Mouse (Mus musculus) embryonic facial prominence, embryonic 13.5 days (tissue): ENCODE data around the gene Rprd2. TPM values are rescaled to one million over a fixed set of nuclear protein-coding genes. Genes with fewer than 3 reads are reported as not detected.

ENCODE experiments used
- ATAC-seq: fragments of 200-750 bp; cut with Nextera tagmentation; 2 replicates; pipeline ENCODE4 v1.8.0; 2017; ENCODE audit warnings: low read depth; ENCODE audit not compliant: insufficient number of reproducible peaks, insufficient read depth, low FRiP score, low TSS enrichment
- H3K27ac ChIP-seq: fragments of 300-500 bp; sonication (generic); 2 replicates; pipeline ENCODE4 v1.5.1; 2015; ENCODE audit warnings: moderate library complexity, mild to moderate bottlenecking, inconsistent platforms
- H3K27me3 ChIP-seq: fragments of 300-500 bp; sonication (generic); 2 replicates; pipeline ENCODE4 v1.6.1; 2015; ENCODE audit warnings: mild to moderate bottlenecking, inconsistent platforms
- H3K36me3 ChIP-seq: fragments of 300-500 bp; sonication (generic); 2 replicates; pipeline ENCODE4 v1.6.1; 2015; ENCODE audit warnings: mild to moderate bottlenecking, inconsistent platforms
- H3K4me1 ChIP-seq: fragments of 300-500 bp; sonication (generic); 2 replicates; pipeline ENCODE4 v1.6.1; 2015; ENCODE audit warnings: inconsistent platforms
- H3K4me2 ChIP-seq: fragments of 300-500 bp; sonication (generic); 2 replicates; pipeline ENCODE4 v1.6.1; 2015; ENCODE audit warnings: moderate library complexity, mild to moderate bottlenecking, inconsistent platforms
- H3K4me3 ChIP-seq: fragments of 300-500 bp; sonication (generic); 2 replicates; pipeline ENCODE4 v1.5.1; 2015; ENCODE audit warnings: mild to moderate bottlenecking, inconsistent platforms
- H3K9ac ChIP-seq: fragments of 300-500 bp; sonication (generic); 2 replicates; pipeline ENCODE4 v1.6.1; 2015; ENCODE audit warnings: mild to moderate bottlenecking, inconsistent platforms
- H3K9me3 ChIP-seq: fragments of 300-500 bp; sonication (generic); 2 replicates; pipeline ENCODE4 v1.6.1; 2016; ENCODE audit warnings: inconsistent platforms
- WGBS: fragments of 180-500 bp; shearing (Covaris S2); methylation state at CpG from one replicate; pipeline ENCODE4 v1.1.7; 2015; ENCODE audit warnings: mixed read lengths; 5-methylcytosine and 5-hydroxymethylcytosine counted together
- polyA plus RNA-seq: library from polyadenylated mRNA; unstranded; fragments of >200 nt; fragmentation: Nextera tagmentation; extraction: Ambion mirVana; gene quantifications from 2 replicates; pipeline ENCODE4 v1.2.1, GENCODE M21; 2015

The Rprd2 gene
- polyA plus RNA-seq, 1 experiment from 2014 or later = 25.4 TPM

DNA sequence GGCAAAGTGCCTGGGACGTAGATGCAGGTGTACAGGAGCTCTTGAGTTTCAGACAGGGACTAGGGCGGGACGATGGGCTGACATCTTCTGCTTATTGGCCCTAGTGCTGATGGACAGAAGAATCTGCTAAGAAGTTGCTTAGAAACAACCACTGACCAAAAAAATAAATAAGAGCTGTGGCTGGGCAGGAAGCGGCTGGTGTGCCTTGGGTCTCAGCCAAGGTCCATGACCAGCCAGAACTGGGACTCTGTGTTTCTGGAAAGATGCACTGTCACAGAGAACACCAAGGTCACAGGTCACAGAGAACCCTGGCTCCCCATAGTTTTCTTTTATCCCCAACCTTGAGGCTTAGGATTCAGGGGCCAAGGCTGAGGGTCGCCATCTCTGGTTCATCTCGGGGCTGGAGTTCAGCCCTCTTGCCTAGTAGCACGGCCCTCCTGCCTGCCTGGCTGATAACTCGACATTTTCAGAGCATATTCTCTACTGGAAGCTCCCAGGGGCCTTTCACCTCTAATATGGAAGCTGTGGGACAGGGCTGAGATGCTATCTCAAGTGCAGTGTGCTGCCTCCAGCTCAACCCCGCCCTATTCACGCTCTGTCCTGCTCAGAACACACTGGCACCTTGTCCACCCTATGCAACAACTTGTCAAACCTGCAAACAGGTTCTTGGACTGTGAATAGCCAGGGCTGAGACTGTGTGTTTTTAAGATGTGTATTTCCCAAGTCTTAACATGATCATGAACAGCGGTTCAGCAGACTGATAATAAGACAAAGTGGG lies 85.7 kb downstream of the Rprd2 start:
- 0 out of 2 replicates have a peak, but pooled peaks cover 3% of the 10 kb centered on the region for H3K4me1 ChIP-seq
- no peak for ATAC-seq
- H3K9me3 ChIP-seq = no peaks in the 10 kb centered on the region
- no peak overlapping the region for H3K4me2 ChIP-seq
- 84% methylated on average over 11 of the region's 11 CpGs for WGBS
- no peak overlapping the region for H3K9ac ChIP-seq
- H3K27me3 ChIP-seq = no peaks in the 10 kb centered on the region
- H3K36me3 ChIP-seq = peaks cover 20% of the 10 kb centered on the region
- H3K27ac ChIP-seq = no peak overlapping the region
- no peak overlapping the region for H3K4me3 ChIP-seq

DNA sequence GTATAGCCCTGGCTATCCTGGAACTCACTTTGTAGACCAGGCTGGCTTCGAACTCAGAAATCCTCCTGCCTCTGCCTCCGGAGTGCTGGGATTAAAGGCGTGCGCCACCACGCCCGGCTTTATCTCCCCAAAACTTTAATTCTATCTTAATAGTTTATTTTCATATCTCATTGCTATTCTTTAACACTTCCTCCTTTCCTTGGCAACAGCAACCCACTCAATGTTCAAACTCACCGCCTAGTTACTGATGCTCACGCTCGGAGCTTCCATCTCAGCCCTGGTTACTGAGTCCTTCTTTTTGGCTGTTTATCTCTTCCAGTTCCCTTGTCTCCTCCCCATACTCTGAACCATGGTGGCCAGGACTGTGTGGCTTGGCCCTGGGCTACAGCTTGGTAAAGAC lies 86.4 kb downstream of the Rprd2 start:
- Histone ChIP-seq H3K36me3 (peaks cover 20% of the 10 kb centered on the region), H3K9me3 (no peaks in the 10 kb centered on the region), H3K27me3 (no peaks in the 10 kb centered on the region), H3K9ac (no peak overlapping the region), H3K4me2 (no peak overlapping the region), H3K27ac (no peak overlapping the region), H3K4me1 (0 out of 2 replicates have a peak, but pooled peaks cover 3% of the 10 kb centered on the region), H3K4me3 (no peak overlapping the region)
- no peak for ATAC-seq
- 95% methylated on average over 9 of the region's 9 CpGs for WGBS

DNA sequence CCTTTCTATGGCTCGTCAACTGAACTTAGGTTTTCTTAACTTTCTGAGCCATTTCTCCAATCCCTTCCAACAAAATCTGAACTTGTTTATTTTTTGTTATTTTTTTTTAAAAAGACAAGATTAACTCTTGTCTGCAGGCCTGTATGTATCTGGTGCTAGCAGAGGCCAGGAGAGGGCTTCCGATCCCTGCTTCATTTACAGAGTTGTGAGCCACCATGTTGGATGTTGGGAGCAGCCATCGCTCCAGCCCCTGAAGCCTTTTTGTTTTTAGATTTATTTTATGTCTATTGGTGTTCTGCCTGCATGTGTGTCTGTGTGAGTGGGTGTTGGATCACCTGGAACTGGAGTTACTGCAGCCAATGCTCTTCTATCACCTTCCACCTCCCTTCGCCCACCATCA lies 86.9 kb downstream of the Rprd2 start:
- no peaks in the 10 kb centered on the region for H3K9me3 ChIP-seq
- no peak for ATAC-seq
- H3K9ac ChIP-seq = no peak overlapping the region
- H3K36me3 ChIP-seq = peaks cover 20% of the 10 kb centered on the region
- H3K4me2 ChIP-seq = no peak overlapping the region
- 0 out of 2 replicates have a peak, but pooled peaks cover 3% of the 10 kb centered on the region for H3K4me1 ChIP-seq
- no peak overlapping the region for H3K27ac ChIP-seq
- no peaks in the 10 kb centered on the region for H3K27me3 ChIP-seq
- WGBS = 69% methylated on average over 4 of the region's 4 CpGs
- H3K4me3 ChIP-seq = no peak overlapping the region

DNA sequence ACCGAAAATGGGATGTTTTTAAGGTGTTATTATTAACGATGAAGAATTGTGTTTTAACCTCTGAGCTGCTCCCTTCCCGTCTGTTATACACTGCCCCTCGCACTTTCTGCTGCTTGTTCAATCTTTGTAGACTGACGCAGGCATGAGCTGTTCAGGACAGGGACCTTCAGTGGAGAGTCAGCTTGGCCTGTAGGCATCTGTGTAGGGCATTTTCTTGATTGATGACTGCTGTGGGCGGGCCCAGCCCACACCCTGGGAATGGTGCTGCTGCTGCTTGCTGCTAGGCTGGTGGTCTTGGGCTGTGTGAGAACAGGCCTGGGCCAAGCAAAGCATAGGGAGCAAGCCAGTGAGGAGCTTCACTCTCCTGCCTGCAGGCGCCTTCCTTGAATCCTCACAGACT lies 88.2 kb downstream of the Rprd2 start:
- no peak overlapping the region for H3K4me3 ChIP-seq
- H3K36me3 ChIP-seq = peaks cover 11% of the 10 kb centered on the region
- H3K27me3 ChIP-seq = no peaks in the 10 kb centered on the region
- no peak overlapping the region for H3K9ac ChIP-seq
- no peak overlapping the region for H3K27ac ChIP-seq
- H3K4me2 ChIP-seq = no peak overlapping the region
- 83% methylated on average over 7 of the region's 7 CpGs for WGBS
- 0 out of 2 replicates have a peak, but pooled peaks cover 3% of the 10 kb centered on the region for H3K4me1 ChIP-seq
- H3K9me3 ChIP-seq = no peaks in the 10 kb centered on the region
- ATAC-seq = no peak

DNA sequence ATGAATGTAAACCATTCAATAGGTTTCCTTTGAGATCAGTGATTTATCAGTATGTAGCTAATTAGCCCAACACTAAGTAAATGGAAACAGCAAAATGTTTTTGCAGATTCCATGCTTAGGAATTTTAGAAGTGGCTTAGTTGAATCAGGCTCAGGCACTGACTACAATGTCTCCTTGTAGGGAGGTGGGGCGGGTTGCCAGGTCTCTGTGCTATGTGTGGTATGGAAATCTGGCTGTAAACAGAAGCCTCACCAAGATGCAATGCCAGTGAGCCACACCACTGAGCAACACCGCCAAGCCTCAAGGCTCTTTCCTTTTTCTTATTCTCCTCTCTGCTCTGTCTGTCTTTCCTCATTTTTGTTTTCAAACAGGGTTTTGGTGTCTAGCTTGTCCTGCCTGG lies 89.8 kb downstream of the Rprd2 start:
- WGBS = 81% methylated on average over 2 of the region's 2 CpGs
- no peaks in the 10 kb centered on the region for H3K9me3 ChIP-seq
- no peak overlapping the region for H3K9ac ChIP-seq
- no peak overlapping the region for H3K27ac ChIP-seq
- H3K36me3 ChIP-seq = peaks cover 2% of the 10 kb centered on the region; the same call in 1 of the 2 replicates
- H3K4me3 ChIP-seq = no peak overlapping the region
- no peak for ATAC-seq
- H3K4me1 ChIP-seq = no peaks in the 10 kb centered on the region
- H3K4me2 ChIP-seq = no peak overlapping the region
- no peaks in the 10 kb centered on the region for H3K27me3 ChIP-seq

DNA sequence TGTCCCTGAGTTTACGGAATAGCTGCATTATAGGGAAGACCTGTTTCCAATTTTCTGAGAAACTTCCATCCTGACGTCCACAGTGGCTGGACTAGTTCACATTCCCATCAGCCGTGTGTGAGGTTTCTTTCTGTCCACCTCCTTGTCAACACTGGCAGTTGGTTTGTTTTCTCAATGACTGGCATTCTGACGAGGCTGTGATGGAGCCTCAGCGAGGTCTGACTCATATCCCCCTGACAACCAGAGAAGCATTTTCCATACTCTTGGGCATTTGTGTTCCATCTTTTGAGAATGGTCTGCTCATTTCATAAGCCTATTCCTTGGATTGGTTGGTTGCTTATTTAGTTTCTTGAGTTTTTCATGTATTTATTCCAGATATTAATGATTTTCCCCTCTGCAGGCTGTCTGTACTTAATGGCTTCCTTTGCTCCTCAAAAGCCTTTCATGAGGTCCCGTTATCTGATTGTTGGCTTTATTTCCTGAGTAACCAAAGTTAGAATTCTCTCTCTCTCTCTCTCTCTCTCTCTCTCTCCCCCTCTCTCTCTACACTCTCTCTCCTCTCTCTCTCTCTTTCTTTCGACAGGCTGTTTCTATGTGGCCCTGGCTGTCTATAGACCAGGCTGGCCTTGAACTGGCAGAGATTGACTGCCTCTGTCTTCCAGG lies 91.8 kb downstream of the Rprd2 start:
- Histone ChIP-seq H3K27ac (no peak overlapping the region), H3K4me2 (no peak overlapping the region), H3K9me3 (no peaks in the 10 kb centered on the region), H3K27me3 (no peaks in the 10 kb centered on the region), H3K4me1 (no peaks in the 10 kb centered on the region), H3K9ac (no peak overlapping the region), H3K4me3 (no peak overlapping the region), H3K36me3 (no peaks in the 10 kb centered on the region)
- no peak for ATAC-seq
- WGBS = 55% methylated on average over 7 of the region's 7 CpGs

DNA sequence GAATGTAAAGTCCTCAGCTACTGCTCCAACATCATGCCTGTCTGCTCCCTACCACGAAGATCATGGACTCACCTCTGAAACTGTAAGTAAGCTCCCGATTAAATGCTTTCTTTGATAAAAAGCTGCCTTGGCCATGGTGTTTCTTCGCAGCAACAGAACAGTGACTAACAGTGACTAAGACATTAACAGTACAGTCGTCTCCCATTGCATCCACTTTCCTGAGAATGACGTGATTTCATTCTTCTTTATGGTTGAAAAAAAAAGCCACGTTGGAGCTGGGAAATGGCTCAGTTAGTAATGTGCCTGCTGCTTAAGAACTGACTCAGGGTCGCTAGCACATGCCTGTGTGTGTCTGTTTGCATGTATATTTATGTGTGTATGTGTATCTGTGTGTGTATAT lies 92.8 kb downstream of the Rprd2 start:
- H3K36me3 ChIP-seq = no peaks in the 10 kb centered on the region
- no peaks in the 10 kb centered on the region for H3K4me1 ChIP-seq
- H3K27ac ChIP-seq = no peak overlapping the region
- ATAC-seq = no peak
- 77% methylated on average over 7 of the region's 7 CpGs for WGBS
- H3K9ac ChIP-seq = no peak overlapping the region
- no peaks in the 10 kb centered on the region for H3K9me3 ChIP-seq
- H3K4me3 ChIP-seq = no peak overlapping the region
- no peaks in the 10 kb centered on the region for H3K27me3 ChIP-seq
- H3K4me2 ChIP-seq = no peak overlapping the region

DNA sequence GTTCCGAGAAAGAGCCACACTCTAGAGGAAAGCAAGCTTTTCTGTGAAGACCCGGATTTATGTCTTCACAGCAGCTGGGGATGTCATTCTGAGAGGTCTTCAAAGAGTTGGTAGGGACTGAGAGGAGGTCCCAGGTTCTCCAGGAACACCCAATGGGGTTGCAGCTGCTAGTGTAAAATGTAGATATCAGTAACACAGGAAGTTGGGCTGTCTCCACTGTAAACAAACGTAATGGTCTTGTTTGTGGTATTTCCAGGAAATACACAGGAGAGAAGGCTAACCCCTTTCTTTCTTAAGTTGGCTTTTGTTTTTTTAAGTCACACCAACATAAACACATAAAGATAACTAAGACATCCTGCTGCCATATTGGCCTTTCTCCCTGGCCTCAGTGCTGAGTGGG lies 96.3 kb downstream of the Rprd2 start:
- WGBS = 79% methylated on average over 3 of the region's 3 CpGs
- no peaks in the 10 kb centered on the region for H3K27me3 ChIP-seq
- ATAC-seq = no peak

DNA sequence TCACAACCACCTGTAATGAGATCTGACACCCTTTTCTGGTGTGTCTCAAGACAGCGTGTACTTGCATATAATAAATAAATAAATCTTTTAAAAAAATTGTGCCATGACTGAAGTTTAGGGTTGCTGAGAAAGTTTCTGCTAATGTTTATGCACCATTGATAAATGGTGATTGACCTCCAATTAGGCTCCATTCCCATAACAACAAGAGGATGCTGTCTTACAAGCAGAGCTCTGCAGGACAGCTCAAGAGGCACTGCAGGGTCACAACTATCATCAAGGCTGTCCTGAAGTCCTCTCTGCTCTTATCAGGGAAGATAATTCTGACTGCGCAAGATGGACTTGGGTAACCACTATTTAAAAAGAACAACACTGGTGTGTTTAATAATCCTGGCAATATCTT lies 100.5 kb downstream of the Rprd2 start:
- H3K27me3 ChIP-seq = no peaks in the 10 kb centered on the region
- no peak overlapping the region for H3K9ac ChIP-seq
- peaks cover 3% of the 10 kb centered on the region; the same call in 1 of the 2 replicates for H3K9me3 ChIP-seq
- H3K4me3 ChIP-seq = no peak overlapping the region
- ATAC-seq = no peak
- WGBS = 90% methylated on average over 2 of the region's 2 CpGs
- peaks cover 7% of the 10 kb centered on the region; the same call in 1 of the 2 replicates for H3K36me3 ChIP-seq
- H3K4me2 ChIP-seq = no peak overlapping the region
- no peak overlapping the region for H3K27ac ChIP-seq
- H3K4me1 ChIP-seq = no peaks in the 10 kb centered on the region

More for the DNA sequence above, 96.3 kb downstream of the Rprd2 start:
- Histone ChIP-seq H3K9me3 (no peaks in the 10 kb centered on the region), H3K4me2 (no peak overlapping the region), H3K36me3 (no peaks in the 10 kb centered on the region), H3K4me1 (no peaks in the 10 kb centered on the region), H3K9ac (no peak overlapping the region), H3K4me3 (no peak overlapping the region), H3K27ac (no peak overlapping the region)

DNA sequence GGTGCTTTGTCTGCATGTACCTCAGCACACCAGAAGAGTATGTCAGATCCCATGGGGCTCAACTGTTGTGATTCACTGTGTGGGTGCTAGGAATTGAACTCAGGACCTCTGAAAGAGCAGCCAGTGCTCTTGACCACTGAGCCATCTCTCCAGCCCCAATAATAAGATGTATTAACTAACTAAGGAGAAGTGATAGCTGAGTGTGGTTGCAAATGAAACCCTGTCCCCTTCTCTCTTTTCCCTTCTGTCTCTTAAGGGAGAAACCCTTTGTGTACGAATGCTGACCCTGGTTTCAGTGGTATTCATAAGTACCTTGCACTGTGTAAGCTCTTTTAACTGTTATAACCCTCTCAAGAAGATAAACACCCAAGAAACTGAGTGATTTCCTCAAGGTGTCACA lies 102.6 kb downstream of the Rprd2 start:
- H3K27ac ChIP-seq = no peak overlapping the region
- no peak overlapping the region for H3K4me3 ChIP-seq
- no peaks in the 10 kb centered on the region for H3K4me1 ChIP-seq
- no peaks in the 10 kb centered on the region for H3K27me3 ChIP-seq
- no peak overlapping the region for H3K4me2 ChIP-seq
- H3K36me3 ChIP-seq = peaks cover 11% of the 10 kb centered on the region; the same call in 1 of the 2 replicates
- no peak for ATAC-seq
- WGBS = 79% methylated on average over 1 of the region's 1 CpGs
- H3K9ac ChIP-seq = no peak overlapping the region
- H3K9me3 ChIP-seq = peaks cover 7% of the 10 kb centered on the region; the same call in 1 of the 2 replicates
